Mouse (Mus musculus) CD8-positive naive resting alpha-beta T cell, adult 2 months (primary cell): ENCODE measurements around the gene Dhrs1.
A peak's percentile ranks its signal among the peaks of the same experiment; 100 is the strongest.

Experiments
- DNase-seq, 2 experiments: peaks; one replicate each; pipeline ENCODE4 v3.0.0; 2022; ENCODE audit warnings: low read depth in 2 of 2, low spot score in 2 of 2

Dhrs1 gene

DNA sequence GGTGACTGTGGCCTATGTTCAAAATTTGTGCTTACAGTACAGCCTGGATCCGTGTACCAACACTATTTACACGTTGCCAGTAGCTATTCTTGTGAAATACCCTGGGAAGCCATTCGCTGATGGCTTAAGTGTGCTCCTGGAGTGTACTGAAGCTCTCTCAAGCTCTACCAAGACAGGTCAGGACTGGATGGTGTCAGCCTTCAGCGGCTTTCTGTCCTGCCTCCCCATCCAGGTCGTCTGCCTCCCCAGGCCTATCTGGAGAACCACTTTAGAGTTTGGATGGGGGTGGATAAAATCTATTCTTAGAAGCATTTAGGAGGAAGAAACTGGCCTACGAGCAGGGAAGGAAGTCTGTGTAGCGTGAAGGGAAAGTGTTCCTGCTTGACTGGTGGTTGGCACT lies 17.7 kb upstream of the Dhrs1 start:
- no peak for DNase-seq

DNA sequence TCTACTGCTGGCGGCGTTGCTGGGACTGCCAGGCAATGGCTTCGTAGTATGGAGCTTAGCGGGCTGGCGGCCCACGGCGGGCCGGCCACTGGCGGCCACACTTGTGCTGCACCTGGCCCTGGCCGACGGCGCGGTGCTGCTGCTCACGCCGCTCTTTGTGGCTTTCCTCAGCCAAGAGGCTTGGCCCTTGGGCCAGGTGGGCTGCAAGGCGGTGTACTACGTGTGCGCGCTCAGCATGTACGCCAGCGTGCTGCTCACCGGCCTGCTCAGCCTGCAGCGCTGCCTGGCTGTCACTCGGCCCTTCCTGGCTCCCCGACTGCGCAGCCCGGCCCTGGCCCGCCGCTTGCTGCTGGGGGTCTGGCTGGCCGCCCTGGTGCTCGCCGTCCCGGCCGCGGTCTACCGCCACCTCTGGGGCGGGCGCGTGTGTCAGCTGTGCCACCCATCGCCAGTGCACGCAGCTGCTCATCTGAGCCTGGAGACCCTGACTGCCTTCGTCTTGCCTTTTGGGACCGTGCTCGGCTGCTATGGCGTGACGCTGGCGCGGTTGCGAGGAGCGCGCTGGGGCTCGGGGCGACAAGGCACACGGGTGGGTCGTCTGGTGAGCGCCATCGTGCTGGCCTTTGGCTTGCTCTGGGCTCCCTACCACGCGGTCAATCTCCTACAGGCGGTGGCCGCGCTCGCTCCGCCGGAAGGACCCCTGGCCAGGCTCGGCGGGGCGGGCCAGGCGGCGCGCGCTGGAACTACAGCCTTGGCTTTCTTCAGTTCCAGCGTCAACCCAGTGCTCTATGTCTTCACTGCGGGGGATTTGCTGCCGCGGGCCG lies 16.7 kb upstream of the Dhrs1 start:
- no peak for DNase-seq

DNA sequence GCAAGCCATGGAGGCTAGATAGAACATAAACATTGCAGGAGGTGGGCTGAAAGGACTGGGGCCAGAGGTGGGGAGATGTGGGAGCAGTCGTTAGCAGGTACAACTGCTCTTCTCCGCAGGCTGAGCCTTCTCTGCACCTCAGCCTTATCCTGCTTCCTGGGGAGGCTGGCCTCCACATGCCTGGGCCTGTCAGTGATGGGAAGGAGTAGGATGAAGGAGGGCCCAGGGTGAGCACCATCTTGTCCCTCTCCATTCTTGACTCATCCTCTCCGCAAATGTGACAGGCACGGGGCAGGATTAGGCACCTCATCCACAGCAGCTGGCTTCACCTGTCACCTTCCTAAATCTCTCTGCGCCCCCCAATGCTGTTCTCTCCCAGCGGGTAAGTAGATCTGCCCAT lies 15.7 kb upstream of the Dhrs1 start, which contains the start of gene Ltb4r2:
TSS of gene Ltb4r2 (plus strand) at position 266 of the 400 bp plus-strand sequence.
- no peak for DNase-seq

DNA sequence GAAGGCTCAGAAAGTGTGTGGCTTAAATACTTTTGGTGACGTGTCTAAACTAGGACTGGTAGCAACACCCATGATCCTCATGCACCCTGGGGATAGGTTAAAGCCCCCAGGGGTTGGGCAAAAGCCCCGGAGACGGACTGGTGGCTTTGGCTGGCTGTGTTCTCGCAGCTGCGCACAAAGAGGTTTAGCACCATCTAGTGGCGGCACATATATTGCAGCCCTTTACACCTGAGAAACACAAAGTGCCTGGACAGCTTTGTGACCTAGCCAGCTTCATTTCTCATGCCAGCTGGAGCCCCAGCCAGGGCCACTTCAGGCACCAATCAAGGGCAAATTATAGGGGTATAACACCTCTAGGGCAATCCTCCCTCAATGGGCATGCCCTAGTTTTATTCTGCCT lies 14.7 kb upstream of the Dhrs1 start:
- DNase-seq: peak; percentile 84 to 89

DNA sequence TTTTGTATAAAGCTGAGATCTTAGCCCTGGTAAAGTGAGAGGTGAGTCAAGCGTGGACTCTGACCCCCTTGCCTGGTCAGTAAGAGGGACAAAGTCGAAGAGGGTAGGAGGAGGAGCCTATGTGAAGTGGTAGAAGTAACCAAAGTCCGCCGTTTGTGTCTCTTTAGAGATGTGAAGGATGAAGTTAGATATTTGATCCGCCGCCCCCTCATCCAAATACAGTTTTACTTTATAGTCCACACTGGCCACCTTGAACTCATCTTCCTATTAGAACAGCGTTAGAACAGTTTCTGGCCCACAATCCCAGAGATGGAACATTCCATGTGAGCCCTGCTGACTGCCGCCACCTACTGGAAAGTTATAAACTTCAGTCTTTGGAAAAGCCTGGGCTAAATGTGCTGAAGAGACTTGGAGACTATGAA lies 12.9 kb upstream of the Dhrs1 start, which contains the start of gene Cideb:
TSS of gene Cideb (minus strand) at position 96 of the 422 bp plus-strand sequence.
- no peak for DNase-seq

DNA sequence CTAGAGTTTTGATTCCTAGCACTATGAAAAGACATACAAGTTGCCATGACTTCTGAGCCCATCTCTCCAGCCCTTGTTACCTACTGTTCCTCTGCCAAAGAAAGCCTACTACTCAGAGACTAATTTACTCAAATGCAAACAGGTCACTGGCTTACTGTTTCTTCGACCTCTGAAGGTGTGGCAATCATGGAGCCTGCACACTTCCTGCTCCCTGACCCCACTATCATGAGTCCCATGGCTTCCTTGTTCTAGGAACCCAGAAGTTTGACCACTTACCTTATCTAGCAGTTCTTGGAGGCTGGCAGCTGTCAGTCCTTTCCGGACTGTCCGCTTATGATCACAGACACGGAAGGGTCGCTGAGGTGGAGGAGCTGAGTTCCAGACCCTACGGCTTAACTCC lies 12.1 kb upstream of the Dhrs1 start:
- DNase-seq: no peak

DNA sequence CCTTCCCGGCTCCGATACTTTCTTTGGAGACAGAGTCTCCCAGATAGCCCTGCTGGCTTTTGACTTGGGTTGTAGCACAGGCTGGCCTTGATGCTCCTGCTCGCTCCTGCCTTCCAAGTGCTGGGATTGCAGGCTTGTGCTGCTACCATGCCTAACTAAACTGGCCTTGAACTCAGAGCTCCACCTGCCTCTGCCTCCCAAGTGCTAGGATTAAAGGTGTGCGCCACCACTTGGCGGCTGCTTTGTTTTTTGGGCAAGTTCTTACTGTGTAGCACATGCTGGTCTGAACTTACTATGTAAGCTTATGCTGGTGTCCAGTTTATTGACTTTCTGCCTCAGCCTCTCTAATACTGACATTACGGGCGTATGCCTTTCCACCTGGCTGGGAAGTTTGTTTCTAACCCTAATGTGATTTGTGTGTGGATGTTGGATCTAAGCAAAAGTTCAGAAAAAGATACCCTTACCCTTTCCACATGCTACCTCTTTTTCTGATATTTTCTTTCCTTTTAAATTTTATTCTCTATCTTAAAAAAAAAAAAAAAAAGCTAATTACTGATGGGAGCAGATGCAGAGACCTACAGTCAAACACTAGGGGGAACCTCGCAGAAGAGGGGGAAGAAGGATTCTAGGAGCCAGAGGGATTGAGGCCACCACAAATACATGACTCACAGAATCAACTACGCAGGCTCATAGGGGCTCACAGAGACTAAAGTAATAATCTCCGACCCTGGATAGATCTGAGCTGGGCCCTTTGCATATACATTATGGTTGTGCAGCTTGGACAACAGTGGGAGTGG lies 1.8 kb upstream of the Dhrs1 start:
- no peak for DNase-seq

DNA sequence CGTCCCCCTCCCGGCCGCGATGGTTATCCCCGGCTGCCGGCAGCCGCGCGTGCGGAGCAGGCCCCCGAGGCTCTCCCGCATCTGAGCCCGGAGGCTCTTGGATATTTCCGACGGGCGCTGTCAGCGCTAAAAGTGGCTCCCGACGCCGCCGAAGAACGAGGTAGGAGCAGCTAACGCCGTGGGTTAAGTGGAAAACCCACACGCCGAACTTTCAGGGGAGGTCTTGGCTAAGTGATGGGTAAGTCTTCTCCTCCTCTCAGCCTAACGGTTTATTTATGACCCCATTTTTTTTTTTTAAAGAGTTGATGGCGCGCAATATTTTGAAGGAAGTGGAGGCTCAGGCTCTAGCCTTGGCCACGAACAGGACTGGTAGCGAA lies 359 bp upstream of the Dhrs1 start:
- DNase-seq: no peak

DNA sequence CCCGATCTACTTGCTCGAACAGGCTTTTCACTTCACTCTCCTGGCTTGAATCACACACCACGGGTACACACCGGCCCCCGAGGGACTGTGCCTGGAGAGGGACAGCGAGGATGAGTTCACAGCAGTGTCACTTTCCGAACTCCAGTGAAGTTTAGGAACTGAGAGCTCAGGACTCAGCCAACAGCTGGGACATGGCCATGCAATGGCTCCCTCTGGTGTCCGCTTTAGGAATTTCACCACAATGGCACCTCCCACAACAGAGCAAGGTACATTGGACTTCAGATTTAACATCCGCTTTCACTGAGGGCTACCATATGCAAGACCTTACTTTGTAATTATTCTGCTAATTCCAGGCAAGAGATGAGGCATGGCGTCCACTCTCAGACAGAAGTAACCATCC lies 1.8 kb downstream of the Dhrs1 start:
- peak; percentile 86 to 92 for DNase-seq

DNA sequence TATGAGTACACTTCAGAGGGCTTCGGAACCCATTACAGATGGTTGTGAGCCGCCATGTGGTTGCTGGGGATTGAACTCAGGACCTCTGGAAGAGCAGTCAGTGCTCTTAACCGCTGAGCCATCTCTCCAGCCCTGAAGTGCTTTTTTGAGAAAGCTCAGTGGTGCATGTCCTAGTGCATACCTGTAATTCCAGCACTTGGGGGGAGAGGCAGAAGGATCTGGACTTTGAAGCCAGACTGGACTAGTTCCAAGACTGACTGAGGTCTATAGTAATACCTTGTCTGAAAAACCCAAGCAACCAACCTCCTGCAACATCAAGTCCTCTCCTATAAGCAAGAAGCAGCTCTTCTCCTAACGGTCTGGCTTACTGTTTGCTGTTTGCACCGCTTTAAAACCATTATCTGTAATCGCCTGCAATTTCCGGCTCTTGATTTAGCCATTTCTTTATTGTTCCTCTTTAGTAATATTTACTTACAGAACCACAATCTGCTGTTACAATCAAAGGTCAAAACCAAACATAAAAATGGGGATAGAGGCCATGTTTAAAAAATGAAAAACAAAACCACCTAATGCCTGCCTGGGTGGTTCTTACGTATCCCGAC lies 8.3 kb downstream of the Dhrs1 start:
- no peak for DNase-seq

DNA sequence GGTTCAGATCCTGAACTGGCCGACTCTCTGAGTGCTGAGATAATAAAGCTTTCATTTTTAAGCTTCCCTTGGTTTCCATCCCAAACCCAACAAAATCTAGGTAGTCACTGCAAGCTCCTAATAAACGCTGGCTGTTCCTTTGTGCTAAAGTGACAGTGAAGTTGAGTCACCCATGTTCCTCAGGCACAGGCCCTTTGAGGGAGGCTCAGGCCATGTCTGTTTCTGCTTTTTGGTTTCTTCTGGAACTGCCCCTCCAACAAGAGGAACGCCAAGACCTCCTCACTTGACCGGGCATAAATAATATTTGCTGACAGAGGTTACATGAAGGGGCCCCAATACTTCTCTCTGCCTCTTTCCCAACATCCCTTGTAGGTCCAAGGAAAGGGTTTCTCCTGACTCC lies 9.7 kb downstream of the Dhrs1 start:
- DNase-seq: no peak

DNA sequence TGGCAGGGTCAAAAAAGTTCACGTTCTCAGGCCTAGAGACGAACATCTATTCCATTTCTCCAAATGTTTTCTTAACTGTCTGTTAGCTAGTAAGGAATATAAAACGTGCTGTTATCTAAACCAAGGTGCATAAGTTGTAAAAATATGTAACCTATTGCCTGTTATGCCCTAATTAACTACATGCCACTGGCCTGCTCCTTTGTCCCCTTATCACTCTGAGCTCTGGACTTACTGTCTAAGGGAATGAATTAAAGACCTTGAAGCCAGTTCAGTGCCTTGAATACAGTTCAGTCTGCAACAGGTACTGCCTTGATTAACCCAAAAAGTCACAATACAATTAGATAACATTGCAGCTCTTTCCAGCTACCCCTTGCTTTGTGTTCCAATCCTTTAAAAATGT lies 10.2 kb downstream of the Dhrs1 start:
- DNase-seq: no peak

DNA sequence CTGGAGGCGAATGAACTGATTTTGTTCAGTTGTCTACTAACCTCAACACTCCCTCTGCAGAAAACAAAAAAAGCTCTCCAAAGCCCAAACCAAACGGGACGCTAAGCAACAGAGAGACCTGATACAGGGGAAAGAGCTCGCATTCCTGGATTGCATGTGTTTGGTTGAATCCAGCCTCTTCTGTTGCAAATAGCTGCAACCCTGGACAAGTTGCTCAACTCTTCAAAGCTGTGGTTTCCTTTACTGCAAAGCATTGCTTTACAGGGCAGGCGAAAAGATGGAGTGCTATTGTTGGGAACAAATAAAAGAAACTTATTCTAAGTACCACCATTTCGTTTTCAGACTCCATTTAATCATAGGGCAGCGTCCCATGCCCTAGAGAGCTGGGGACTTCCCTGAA lies 10.6 kb downstream of the Dhrs1 start:
- no peak for DNase-seq

DNA sequence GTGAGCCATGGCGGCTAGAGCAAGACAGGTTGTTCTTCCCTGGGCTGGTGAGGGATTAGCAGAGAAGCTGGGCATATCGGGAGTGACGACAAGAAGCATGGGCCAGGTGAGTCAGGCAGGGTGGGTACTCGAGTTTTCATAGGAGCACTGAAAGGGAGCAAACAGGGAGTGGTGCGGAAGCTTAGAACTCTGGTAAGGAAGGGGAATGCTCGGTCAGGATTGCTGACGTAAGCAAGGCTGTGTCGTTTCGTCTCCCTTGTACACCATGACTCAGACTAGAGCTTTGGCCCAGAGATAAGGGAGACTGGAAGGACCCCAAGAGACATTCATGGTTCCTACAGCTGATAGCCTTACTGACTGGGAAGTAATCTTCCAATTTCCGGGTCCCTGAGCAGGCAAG lies 11.6 kb downstream of the Dhrs1 start:
- no peak for DNase-seq

DNA sequence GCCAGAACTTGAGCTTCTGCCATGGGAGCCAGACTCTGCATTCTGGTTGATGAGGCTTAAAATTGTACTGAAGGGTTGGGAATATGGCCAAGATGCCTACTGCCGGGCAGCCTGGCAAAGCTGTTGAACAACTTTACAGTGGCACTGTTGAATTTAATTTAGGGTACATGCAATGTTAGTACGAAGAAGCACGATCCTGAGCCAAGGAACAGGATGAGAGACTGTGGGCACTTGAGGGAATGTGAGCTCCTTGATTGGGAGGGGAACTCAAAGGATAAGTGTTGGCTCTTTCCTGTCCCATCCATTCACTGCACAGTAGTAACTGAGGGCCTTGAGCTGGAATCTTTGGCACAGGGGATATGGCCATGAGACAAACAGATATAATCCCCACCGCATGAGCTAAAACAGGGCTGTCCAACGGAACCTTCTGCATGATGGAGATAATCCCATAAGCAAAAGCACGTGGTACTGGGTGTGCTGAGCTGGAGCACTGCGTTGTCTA lies 14.9 kb downstream of the Dhrs1 start:
- DNase-seq: no peak

DNA sequence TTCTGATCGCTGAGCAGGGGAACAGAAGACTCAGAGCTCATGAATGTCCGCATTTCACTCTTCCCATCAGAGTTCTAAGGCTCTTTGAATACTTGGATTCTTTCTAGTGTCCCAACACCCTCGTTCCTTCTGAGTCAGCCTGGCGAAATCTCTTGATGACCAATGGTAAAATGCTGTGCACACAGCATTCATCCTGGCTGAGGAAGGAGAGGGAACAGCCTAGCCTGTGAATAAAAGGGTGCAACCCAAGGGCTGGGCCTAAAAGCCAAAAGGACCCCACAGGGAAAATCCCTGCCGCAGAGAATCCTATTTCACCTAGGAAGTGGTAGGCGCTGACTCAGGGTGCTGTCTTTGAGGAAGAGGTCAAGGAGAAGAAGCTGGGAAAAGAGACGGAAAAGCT lies 15.4 kb downstream of the Dhrs1 start:
- DNase-seq: no peak

DNA sequence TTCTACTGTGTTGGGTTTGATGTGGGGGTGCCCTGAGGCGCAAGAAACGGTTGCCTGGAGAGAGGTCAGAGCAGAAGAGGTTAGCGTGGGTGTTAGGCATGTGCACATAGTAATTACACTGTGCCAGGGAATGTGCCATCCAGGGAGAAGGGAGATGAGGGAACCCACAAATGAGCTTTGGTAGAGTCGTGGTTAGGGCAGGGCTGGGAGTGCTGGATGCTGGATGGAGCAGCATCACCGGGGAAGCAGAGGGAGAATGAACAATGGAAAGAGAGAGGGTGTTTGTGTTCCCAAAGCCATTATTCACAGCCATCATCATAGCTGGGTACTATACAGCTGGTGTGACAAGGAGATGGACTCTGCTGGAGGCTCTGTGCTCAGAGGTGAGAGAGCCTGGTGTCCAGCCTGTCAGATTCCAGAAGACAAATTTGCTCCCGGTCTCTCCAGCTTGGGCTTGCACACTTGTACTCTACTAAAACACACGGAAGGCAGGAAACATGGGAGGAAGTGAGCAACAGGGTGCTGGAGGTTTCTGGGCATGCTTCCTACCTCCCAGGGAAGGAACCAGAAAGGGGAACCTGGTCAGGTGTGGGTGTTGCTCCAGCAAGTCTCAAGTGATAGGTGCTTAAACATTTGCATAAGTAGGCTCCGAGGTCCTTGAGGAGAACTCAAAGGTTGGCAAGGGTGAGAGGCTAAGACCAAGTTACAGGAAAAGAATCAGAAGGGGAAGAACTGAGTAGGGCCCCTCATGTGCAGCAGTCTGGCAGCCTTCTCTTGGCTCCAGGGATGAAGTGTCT lies 17.4 kb downstream of the Dhrs1 start:
- DNase-seq: no peak

DNA sequence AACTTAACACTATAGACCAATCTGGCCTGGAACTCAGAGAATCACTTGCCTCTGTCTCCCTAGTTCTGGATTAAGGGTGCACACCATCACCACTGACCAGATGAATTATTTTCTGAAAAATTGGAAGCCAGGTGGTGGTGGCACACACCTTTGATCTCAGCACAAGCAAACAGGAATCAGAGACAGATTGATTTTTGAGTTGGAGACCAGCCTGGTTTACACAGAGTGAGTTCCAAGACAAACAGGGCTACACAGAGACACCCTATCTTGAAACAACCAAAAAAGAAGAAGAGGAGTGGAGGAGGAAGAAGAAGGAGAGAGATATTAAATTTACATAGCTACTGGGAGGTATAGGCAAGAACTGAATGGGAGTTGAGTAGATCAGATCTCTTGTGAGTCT lies 19.2 kb downstream of the Dhrs1 start:
- no peak for DNase-seq

DNA sequence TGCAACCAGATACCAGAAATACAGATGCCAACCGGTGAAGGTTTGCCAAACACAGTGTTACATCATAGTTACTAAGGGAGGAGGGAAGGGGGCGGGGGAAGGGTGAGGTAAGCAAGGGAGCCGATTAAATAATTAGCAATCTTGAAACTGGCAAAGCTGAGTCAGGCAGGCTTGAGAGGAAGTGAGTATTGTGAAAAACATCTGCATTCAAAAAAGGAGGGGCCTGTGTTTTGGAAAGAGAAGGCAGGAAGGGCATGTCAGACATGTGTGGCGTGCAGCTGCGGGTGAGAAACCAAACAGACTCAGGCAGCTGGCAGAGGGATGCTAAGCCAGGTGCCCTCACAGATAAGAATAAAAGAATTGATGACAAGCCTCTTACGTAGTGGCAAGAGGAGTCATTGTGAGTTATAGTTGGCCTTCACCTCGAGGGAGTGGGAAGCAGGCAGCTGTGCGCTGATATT lies 21.0 kb downstream of the Dhrs1 start:
- DNase-seq: peak; percentile 74 to 79

DNA sequence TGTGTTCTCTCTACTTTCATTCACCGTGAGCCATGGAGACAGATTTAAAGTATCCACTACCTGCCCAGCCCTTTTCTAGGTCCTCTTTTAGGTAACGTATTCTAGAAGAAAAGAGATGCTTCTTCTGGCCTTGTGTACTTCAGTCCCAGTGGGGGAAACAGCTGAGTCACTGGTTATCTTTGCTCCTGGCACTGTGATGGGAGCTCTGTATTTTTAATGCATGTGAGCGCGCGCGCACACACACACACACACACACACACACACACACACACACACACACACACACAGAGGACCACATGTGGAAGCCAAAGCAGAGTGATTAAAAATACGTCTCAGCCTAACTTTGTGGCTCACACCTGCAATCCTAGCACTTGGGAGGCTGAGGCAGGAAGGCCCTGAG lies 22.1 kb downstream of the Dhrs1 start:
- DNase-seq: no peak

DNA sequence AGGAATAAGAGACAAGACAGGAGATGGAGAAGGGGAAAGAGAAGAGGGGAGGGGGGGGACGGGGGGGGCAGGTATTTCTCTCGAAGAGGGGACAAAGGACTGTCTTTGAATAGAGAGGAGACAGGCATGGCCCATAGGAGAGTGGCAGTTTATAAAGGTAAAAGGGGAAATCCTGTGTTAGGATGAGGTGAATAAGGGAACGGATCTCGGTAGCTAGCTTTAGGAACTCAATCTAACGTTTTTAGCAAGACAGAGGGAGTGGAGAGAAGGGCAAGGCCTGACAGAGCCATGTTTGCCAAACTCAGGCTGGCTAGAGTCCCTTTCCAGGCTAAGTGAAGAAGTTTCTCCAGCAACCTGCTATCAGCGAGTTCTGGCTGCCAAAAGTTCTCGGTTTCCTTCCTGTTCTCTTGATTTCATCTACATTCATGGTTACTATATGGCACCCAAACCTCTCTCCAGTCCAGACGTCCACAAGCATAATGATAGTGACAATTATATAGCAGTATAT lies 23.0 kb downstream of the Dhrs1 start:
- no peak for DNase-seq
